Mouse (Mus musculus): ENCODE data around the gene Gpr35. TPM values are rescaled to one million over a fixed set of nuclear protein-coding genes. Genes with fewer than 3 reads are reported as not detected.

Gpr35 gene
- polyA plus RNA-seq, 1 experiment: 0.21 TPM

DNA sequence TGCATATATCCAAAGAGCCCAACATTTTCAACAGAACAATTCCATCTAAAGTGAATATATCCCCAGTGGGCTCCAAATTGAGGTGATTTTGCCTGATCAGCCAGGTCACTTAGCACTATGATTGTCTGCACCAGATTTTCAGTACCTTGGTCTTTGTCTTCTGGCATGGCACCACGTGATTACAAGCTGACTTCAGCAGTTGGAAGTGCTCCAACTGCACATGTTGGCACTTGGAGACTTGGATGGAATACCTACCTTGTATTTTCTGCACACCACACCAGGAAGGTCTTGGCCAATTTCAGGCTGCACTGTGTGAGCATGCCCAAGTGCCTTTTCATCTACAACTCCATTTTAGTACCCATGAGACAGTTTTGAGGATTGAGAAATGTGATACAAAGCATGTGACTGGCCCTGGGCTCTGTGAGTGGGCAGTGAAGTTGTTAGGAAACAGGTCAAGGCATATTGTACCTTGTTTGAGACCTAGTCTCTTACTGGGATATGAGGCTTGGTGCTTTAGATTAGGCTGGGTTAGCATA, 20.4 kb upstream of the Gpr35 start:
- Histone ChIP-seq H3K4me1 (ENCODE audit: control insufficient read depth, insufficient read depth, low read length) (no peaks in the 10 kb centered on the region), H3K4me3 (ENCODE audit: insufficient read depth, low read length) (no peak overlapping the region), H3K27ac (ENCODE audit: insufficient read depth, low read length) (no peak overlapping the region)
- TF ChIP-seq POLR2A (IDR thresholded peaks at IDR 0.05; ENCODE audit: low read depth, low read length): no peak
- TF ChIP-seq CTCF (IDR thresholded peaks at IDR 0.05; ENCODE audit: borderline replicate concordance, insufficient read depth, low read length): no peak

DNA sequence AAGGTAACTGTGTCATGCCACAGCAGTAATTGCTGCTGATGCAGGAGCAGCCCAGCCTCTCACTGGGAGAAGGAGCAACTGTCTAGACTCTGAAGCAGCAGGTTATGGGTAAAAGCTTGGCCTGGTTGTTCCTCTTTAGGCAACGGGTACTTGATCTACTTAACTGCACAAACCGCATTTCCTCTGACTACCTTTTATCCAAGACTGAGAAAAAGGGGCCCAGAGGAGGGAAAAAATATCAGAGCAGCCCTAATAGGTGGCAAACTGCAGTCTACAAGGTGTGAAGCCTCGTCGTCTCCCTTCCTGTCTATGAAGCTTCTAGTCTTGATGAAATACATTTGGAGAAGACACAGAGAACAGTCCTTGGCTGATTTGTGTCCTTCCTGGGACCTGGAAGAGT, 17.1 kb upstream of the Gpr35 start:
- peak overlapping the region; percentile 54 for H3K4me3 ChIP-seq (ENCODE audit: insufficient read depth, low read length)
- peaks cover 4% of the 10 kb centered on the region; the same call in 1 of the 2 replicates for H3K4me1 ChIP-seq (ENCODE audit: control insufficient read depth, insufficient read depth, low read length)
- TF ChIP-seq CTCF (IDR thresholded peaks at IDR 0.05; ENCODE audit: borderline replicate concordance, insufficient read depth, low read length) (no peak), POLR2A (IDR thresholded peaks at IDR 0.05; ENCODE audit: low read depth, low read length) (no peak; the same call in 1 of the 2 replicates)
- peak overlapping the region; percentile 96 for H3K27ac ChIP-seq (ENCODE audit: insufficient read depth, low read length)

DNA sequence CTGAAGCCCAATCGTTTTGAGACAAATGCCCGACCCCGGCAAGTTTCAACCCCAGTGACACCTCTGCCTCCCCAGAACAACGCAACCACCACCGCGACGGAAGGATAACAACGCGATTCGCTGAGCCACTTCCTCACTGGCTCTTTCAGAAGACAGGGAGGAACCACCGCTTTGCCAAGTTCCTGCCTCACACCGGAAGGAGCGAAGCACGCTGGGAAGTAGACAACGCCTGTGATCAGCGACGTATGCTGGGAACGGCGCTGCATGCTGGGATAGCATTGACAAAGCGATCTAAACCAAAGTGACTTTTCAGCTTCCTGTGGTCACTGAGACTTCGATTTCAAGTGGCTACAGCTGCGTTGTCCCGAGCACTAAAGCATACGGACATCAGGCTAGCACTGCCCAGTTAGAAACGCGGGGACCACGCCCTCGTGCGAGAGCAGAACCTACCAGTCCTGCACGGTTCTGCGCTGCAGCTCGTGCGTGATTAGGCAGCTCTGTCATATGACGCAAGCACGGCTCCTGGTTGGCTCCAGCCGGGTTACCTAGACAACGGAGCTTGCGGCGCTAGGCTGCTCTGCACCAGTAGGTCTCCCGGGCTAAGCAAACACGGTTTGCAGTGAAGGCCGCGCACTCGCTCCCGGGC, 16.4 kb upstream of the Gpr35 start, which contains the start of gene Capn10:
TSS of gene Capn10 (plus strand) at position 195 of the 646 bp plus-strand sequence.
- peaks cover 4% of the 10 kb centered on the region; the same call in 1 of the 2 replicates for H3K4me1 ChIP-seq (ENCODE audit: control insufficient read depth, insufficient read depth, low read length)
- no peak for TF ChIP-seq CTCF (IDR thresholded peaks at IDR 0.05; ENCODE audit: borderline replicate concordance, insufficient read depth, low read length)
- peak; percentile 67 for TF ChIP-seq POLR2A (IDR thresholded peaks at IDR 0.05; ENCODE audit: low read depth, low read length)
- H3K27ac ChIP-seq (ENCODE audit: insufficient read depth, low read length): peak within 1 kb of the TSS; percentile 96
- peak within 1 kb of the TSS; percentile 73 for H3K4me3 ChIP-seq (ENCODE audit: insufficient read depth, low read length)

DNA sequence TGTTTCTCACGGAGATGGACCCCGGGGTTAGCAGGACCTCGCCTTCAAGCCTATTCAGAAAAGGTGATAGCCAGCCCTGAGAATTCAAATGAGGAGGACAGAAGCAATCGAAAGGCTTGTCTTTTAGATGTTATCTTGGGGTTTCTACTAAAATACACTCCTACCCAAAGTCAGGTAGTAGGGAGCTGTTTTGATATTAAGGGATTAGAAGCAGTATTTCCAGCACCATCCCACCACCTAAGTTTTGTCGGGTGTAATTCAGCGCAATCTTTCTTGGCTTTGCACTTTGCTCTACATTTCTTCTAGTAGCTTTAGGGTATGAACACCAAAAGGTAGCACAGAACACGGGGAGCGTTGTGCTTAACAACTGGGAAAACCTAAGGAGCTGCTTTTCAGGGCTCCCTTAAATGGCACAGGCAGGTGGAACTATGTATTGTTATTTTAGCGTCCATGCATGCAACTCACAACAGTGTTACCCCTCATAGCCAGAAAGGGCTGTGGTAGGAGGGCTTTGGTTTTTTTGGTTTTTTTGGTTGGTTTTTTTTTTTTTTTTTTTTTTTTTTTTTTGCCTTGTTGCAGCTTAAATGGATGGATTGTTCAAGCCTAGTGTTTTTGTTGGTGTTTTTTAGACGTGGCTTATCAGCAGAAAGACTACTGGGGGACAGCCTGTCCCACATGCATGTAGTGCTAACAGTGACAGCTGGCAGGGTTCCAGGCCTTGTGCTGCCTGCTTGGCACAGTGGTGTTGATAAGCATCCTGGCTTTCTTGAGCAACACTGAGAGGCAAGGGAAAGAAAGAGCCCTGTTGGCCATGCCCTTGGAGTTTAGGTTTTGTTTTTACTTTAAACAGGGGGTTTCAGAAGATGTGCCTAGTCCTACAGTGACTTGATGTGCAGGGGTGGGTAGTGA, 15.4 kb upstream of the Gpr35 start:
- Histone ChIP-seq H3K4me1 (ENCODE audit: control insufficient read depth, insufficient read depth, low read length) (peaks cover 4% of the 10 kb centered on the region; the same call in 1 of the 2 replicates), H3K4me3 (ENCODE audit: insufficient read depth, low read length) (peak overlapping the region; percentile 73), H3K27ac (ENCODE audit: insufficient read depth, low read length) (0 out of 2 replicates have a peak overlapping the region, but pooled peaks have one; percentile 4)
- TF ChIP-seq POLR2A (IDR thresholded peaks at IDR 0.05; ENCODE audit: low read depth, low read length) (no peak), CTCF (IDR thresholded peaks at IDR 0.05; ENCODE audit: borderline replicate concordance, insufficient read depth, low read length) (no peak)

DNA sequence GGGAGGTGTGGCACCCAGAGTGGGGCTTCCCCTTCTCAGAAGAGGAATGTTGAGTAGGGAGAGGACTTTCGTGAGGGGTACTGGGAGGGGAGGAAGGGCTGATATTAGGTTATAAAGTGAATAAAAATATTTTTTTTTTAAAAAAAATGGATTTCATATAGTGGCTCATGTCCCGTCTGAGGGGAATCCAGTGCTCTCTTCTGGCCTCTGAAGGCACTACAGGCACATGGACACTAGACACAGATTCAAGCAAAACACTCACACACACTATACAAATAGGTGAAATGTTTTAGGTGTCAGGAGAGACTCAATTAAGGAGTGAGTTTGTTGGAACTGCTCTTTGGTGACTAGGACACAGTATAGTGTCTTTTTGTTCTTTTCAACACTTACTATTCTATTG, 14.7 kb upstream of the Gpr35 start:
- H3K27ac ChIP-seq (ENCODE audit: insufficient read depth, low read length): no peak overlapping the region
- TF ChIP-seq CTCF (IDR thresholded peaks at IDR 0.05; ENCODE audit: borderline replicate concordance, insufficient read depth, low read length) (no peak), POLR2A (IDR thresholded peaks at IDR 0.05; ENCODE audit: low read depth, low read length) (no peak)
- H3K4me1 ChIP-seq (ENCODE audit: control insufficient read depth, insufficient read depth, low read length): peaks cover 4% of the 10 kb centered on the region; the same call in 1 of the 2 replicates
- peak overlapping the region; percentile 73 for H3K4me3 ChIP-seq (ENCODE audit: insufficient read depth, low read length)

DNA sequence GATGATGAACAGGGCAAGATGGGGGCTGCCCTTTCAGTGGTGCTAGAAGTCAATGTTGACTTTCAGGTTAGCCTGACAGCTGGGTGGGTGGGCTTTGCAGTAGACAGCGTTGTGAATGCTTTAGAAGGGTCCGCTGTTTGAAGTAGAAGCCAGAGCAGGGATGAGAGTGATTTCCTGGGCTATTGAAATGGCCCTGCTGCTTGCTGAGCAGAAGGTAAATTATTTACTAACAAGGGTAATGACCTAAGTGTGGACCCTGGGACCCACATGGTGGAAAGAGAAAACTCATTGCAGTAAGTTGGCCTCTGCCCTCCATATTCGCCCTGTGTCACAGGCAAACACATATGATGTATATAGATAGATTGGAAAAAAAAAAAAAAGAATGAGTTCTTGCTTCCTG, 14.2 kb upstream of the Gpr35 start:
- no peak overlapping the region for H3K4me3 ChIP-seq (ENCODE audit: insufficient read depth, low read length)

DNA sequence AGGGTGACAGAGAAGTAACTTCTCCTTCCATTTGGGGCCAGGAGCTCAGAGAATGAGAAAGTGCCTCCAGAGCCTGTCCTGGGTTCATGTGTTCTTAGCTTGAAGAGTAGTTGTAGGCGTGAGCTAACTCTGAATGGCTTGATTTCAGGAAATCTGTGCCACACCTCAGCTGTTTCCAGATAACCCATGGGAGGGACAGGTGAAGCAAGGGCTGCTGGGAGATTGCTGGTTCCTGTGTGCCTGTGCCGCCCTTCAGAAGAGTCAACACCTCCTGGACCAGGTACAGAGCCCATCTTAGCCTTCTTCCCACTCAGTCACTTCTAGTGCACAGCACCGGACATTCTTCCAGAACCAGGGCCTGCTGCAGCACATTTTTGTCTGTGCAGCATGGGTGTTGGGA, 12.9 kb upstream of the Gpr35 start:
- no peak overlapping the region for H3K27ac ChIP-seq (ENCODE audit: insufficient read depth, low read length)
- TF ChIP-seq POLR2A (IDR thresholded peaks at IDR 0.05; ENCODE audit: low read depth, low read length) (no peak), CTCF (IDR thresholded peaks at IDR 0.05; ENCODE audit: borderline replicate concordance, insufficient read depth, low read length) (no peak)

More for the DNA sequence above, 14.2 kb upstream of the Gpr35 start:
- Histone ChIP-seq H3K4me1 (ENCODE audit: control insufficient read depth, insufficient read depth, low read length) (peaks cover 4% of the 10 kb centered on the region; the same call in 1 of the 2 replicates), H3K27ac (ENCODE audit: insufficient read depth, low read length) (no peak overlapping the region)
- TF ChIP-seq POLR2A (IDR thresholded peaks at IDR 0.05; ENCODE audit: low read depth, low read length): no peak
- no peak for TF ChIP-seq CTCF (IDR thresholded peaks at IDR 0.05; ENCODE audit: borderline replicate concordance, insufficient read depth, low read length)

DNA sequence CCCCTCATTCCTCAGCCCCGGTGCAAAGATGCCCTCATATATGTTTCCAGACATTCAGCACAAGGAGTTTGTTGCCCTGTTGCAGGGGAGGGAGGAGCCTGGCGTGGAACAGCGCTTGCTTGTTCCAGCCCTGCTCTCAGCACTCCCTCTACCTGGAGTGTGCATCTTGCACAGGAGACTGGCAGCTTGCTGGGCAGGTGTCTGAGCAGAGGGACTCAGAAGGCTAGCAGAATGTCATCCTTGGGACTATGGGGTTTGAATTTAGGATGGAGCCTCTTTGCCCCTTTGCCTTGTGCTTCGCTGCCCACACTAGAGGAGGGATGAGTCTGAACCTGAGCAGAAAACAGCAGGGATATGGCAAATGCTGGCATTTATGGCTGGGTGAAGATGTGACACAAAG, 10.9 kb upstream of the Gpr35 start:
- H3K27ac ChIP-seq (ENCODE audit: insufficient read depth, low read length): no peak overlapping the region
- TF ChIP-seq CTCF (IDR thresholded peaks at IDR 0.05; ENCODE audit: borderline replicate concordance, insufficient read depth, low read length) (no peak), POLR2A (IDR thresholded peaks at IDR 0.05; ENCODE audit: low read depth, low read length) (no peak)
- no peak overlapping the region for H3K4me3 ChIP-seq (ENCODE audit: insufficient read depth, low read length)
- H3K4me1 ChIP-seq (ENCODE audit: control insufficient read depth, insufficient read depth, low read length): peaks cover 4% of the 10 kb centered on the region; the same call in 1 of the 2 replicates

More for the DNA sequence above, 12.9 kb upstream of the Gpr35 start:
- peaks cover 4% of the 10 kb centered on the region; the same call in 1 of the 2 replicates for H3K4me1 ChIP-seq (ENCODE audit: control insufficient read depth, insufficient read depth, low read length)
- no peak overlapping the region for H3K4me3 ChIP-seq (ENCODE audit: insufficient read depth, low read length)

DNA sequence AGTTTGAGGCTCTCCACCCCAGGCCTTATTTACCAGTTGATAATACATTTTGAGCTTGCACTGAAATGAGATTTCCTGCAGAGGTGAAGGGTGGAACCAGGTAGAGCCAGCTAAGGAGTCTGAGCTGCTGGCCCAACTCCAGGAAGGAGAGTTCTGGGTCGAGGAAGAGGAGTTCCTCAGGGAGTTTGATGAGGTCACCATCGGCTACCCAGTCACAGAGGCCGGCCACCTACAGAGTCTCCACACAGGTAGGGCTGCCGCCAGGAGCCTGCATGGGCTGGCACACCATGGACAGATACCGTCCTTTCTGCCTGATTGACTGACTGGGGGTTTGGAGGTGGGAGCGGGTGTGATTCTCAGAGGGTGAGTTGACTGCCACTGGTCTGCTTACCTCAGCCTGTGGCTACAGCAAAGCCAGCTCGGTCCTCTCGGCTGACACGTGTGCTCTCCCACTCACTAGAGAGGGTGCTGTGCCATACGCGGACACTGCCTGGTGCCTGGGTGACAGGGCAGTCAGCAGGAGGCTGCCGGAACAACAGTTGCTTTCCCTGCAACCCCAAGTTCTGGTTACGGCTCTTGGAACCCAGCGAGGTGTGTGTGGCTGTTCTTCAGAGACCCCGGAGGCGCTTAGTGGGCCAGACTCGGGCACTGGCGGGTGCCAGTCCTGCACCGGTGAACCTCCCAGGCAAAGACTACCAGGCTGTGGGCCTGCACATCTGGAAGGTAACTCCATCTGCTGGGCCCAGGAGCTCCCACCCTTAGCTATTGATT, 7.3 kb upstream of the Gpr35 start:
- no peak overlapping the region for H3K27ac ChIP-seq (ENCODE audit: insufficient read depth, low read length)
- H3K4me3 ChIP-seq (ENCODE audit: insufficient read depth, low read length): no peak overlapping the region
- H3K4me1 ChIP-seq (ENCODE audit: control insufficient read depth, insufficient read depth, low read length): no peaks in the 10 kb centered on the region
- TF ChIP-seq CTCF (IDR thresholded peaks at IDR 0.05; ENCODE audit: borderline replicate concordance, insufficient read depth, low read length) (no peak), POLR2A (IDR thresholded peaks at IDR 0.05; ENCODE audit: low read depth, low read length) (no peak)
